Mouse (Mus musculus): ENCODE results near the gene Cdk11b. TPM values are rescaled to one million over a fixed set of nuclear protein-coding genes. Genes with fewer than 3 reads are reported as not detected.

Cdk11b gene
- polyA plus RNA-seq, 1 experiment from 2014 or later = 86.8 TPM

Other genes starting within 250 kb of the Cdk11b start
- not detected in 2 replicates for gene Gabrd, start 226.7 kb upstream of the Cdk11b start, polyA plus RNA-seq (2016; fragmentation: Nextera tagmentation; extraction: Ambion mirVana)
- gene Cfap74, start 215.7 kb upstream of the Cdk11b start, polyA plus RNA-seq (2016; fragmentation: Nextera tagmentation; extraction: Ambion mirVana) = 5.6 and 6.3 TPM in 2 replicates
- not detected in 2 replicates for gene Tmem52, start 155.7 kb upstream of the Cdk11b start, polyA plus RNA-seq (2016; fragmentation: Nextera tagmentation; extraction: Ambion mirVana)
- gene Gnb1, start 133.5 kb upstream of the Cdk11b start, polyA plus RNA-seq (2016; fragmentation: Nextera tagmentation; extraction: Ambion mirVana) = 757 and 772 TPM in 2 replicates
- gene Nadk, start 62.5 kb upstream of the Cdk11b start, polyA plus RNA-seq (2016; fragmentation: Nextera tagmentation; extraction: Ambion mirVana) = 89.0 and 92.4 TPM in 2 replicates
- gene Slc35e2, start 23.4 kb upstream of the Cdk11b start, polyA plus RNA-seq (2016; fragmentation: Nextera tagmentation; extraction: Ambion mirVana) = 16.4 and 16.6 TPM in 2 replicates
- not detected in 2 replicates for gene Gm10563, start 20.6 kb downstream of the Cdk11b start, polyA plus RNA-seq (2016; fragmentation: Nextera tagmentation; extraction: Ambion mirVana)
- 3.9 and 5.9 TPM in 2 replicates for gene Mmp23, start 28.5 kb downstream of the Cdk11b start, polyA plus RNA-seq (2016; fragmentation: Nextera tagmentation; extraction: Ambion mirVana)
- 32.5 and 39.1 TPM in 2 replicates for gene Mib2, start 44.3 kb downstream of the Cdk11b start, polyA plus RNA-seq (2016; fragmentation: Nextera tagmentation; extraction: Ambion mirVana)
- gene Fndc10, start 69.5 kb downstream of the Cdk11b start, polyA plus RNA-seq (2016; fragmentation: Nextera tagmentation; extraction: Ambion mirVana) = 10.4 and 10.9 TPM in 2 replicates
- gene Ssu72, start 79.9 kb downstream of the Cdk11b start, polyA plus RNA-seq (2016; fragmentation: Nextera tagmentation; extraction: Ambion mirVana) = 140 and 144 TPM in 2 replicates
- gene Tmem240, start 109.9 kb downstream of the Cdk11b start, polyA plus RNA-seq (2016; fragmentation: Nextera tagmentation; extraction: Ambion mirVana) = 5.3 and 5.5 TPM in 2 replicates
- gene Atad3a, start 136.2 kb downstream of the Cdk11b start, polyA plus RNA-seq (2016; fragmentation: Nextera tagmentation; extraction: Ambion mirVana) = 81.8 and 84.7 TPM in 2 replicates
- gene Vwa1, start 149.8 kb downstream of the Cdk11b start, polyA plus RNA-seq (2016; fragmentation: Nextera tagmentation; extraction: Ambion mirVana) = 12.2 and 12.9 TPM in 2 replicates
- gene Tmem88b, start 161.0 kb downstream of the Cdk11b start, polyA plus RNA-seq (2016; fragmentation: Nextera tagmentation; extraction: Ambion mirVana) = 0.58 and 0.86 TPM in 2 replicates
- gene Ankrd65, start 165.6 kb downstream of the Cdk11b start, polyA plus RNA-seq (2016; fragmentation: Nextera tagmentation; extraction: Ambion mirVana) = not detected in 2 replicates
- 189 and 204 TPM in 2 replicates for gene Mrpl20, start 178.0 kb downstream of the Cdk11b start, polyA plus RNA-seq (2016; fragmentation: Nextera tagmentation; extraction: Ambion mirVana)
- gene Ccnl2, start 187.6 kb downstream of the Cdk11b start, polyA plus RNA-seq (2016; fragmentation: Nextera tagmentation; extraction: Ambion mirVana) = 207 and 217 TPM in 2 replicates
- gene Aurkaip1, start 206.4 kb downstream of the Cdk11b start, polyA plus RNA-seq (2016; fragmentation: Nextera tagmentation; extraction: Ambion mirVana) = 127 and 133 TPM in 2 replicates
- 40.6 and 40.7 TPM in 2 replicates for gene Mxra8, start 214.8 kb downstream of the Cdk11b start, polyA plus RNA-seq (2016; fragmentation: Nextera tagmentation; extraction: Ambion mirVana)
- gene Dvl1, start 222.5 kb downstream of the Cdk11b start, polyA plus RNA-seq (2016; fragmentation: Nextera tagmentation; extraction: Ambion mirVana) = 18.6 and 20.0 TPM in 2 replicates
- gene Tas1r3, start 238.5 kb downstream of the Cdk11b start, polyA plus RNA-seq (2016; fragmentation: Nextera tagmentation; extraction: Ambion mirVana) = 0.53 and 0.65 TPM in 2 replicates
- gene Cptp, start 244.6 kb downstream of the Cdk11b start, polyA plus RNA-seq (2016; fragmentation: Nextera tagmentation; extraction: Ambion mirVana) = 18.5 and 18.6 TPM in 2 replicates
- 74.9 and 76.3 TPM in 2 replicates for gene Ints11, start 244.7 kb downstream of the Cdk11b start, polyA plus RNA-seq (2016; fragmentation: Nextera tagmentation; extraction: Ambion mirVana)

Data from hindbrain, embryonic 12.5 days (tissue).